Mouse (Mus musculus) intestine, embryonic 14.5 days (tissue): ENCODE results near the gene Gm17324. TPM values are rescaled to one million over a fixed set of nuclear protein-coding genes. Genes with fewer than 3 reads are reported as not detected.
"Not testable (repeated sequence)": the region's sequence is repeated elsewhere in the genome, so short reads cannot be mapped to it uniquely, and the experiment has no call there.

Experiments used
- ATAC-seq: fragments of 200-750 bp; cut with Nextera tagmentation; replicated peaks from 2 replicates; pipeline ENCODE4 v1.8.0; 2017; ENCODE audit warnings: low read depth, moderate number of reproducible peaks, moderate TSS enrichment, moderate library complexity; ENCODE audit not compliant: low FRiP score, low TSS enrichment
- DNase-seq: peaks from one replicate; pipeline ENCODE4 v3.0.0-alpha.2; 2018; ENCODE audit warnings: low spot score
- H3K27ac ChIP-seq: fragments of 300-500 bp; sonication (generic); 2 replicates; pipeline ENCODE4 v1.5.1; 2014; ENCODE audit warnings: low read depth, mild to moderate bottlenecking, control low read depth
- H3K27me3 ChIP-seq: fragments of 300-500 bp; sonication (generic); replicated peaks from 2 replicates; pipeline ENCODE4 v1.6.1; 2014; ENCODE audit warnings: low read length, control low read depth; ENCODE audit not compliant: control insufficient read depth, insufficient read depth
- H3K36me3 ChIP-seq: fragments of 300-500 bp; sonication (generic); 2 replicates; pipeline ENCODE4 v1.6.1; 2014; ENCODE audit warnings: low read length, control low read depth; ENCODE audit not compliant: control insufficient read depth, insufficient read depth
- H3K4me1 ChIP-seq: fragments of 300-500 bp; sonication (generic); replicated peaks from 2 replicates; pipeline ENCODE4 v1.6.1; 2014; ENCODE audit warnings: low read length, control low read depth, mixed read lengths; ENCODE audit not compliant: control insufficient read depth, insufficient read depth
- H3K4me2 ChIP-seq: fragments of 300-500 bp; sonication (generic); 2 replicates; pipeline ENCODE4 v1.6.1; 2014; ENCODE audit warnings: low read length
- H3K4me3 ChIP-seq: fragments of 300-500 bp; sonication (generic); 2 replicates; pipeline ENCODE4 v1.5.1; 2014; ENCODE audit warnings: low read depth, low read length, control low read depth, mixed read lengths
- H3K9ac ChIP-seq: fragments of 300-500 bp; sonication (generic); 2 replicates; pipeline ENCODE4 v1.6.1; 2014; ENCODE audit warnings: mild to moderate bottlenecking, low read length
- H3K9me3 ChIP-seq: fragments of 300-500 bp; sonication (generic); 2 replicates; pipeline ENCODE4 v1.6.1; 2016; ENCODE audit warnings: low read length, control low read depth; ENCODE audit not compliant: control insufficient read depth
- WGBS: fragments of 180-500 bp; shearing (Covaris S2); extraction: QIAGEN DNeasy Blood & Tissue Kit; methylation state at CpG from one replicate; pipeline ENCODE4 v1.1.7; 2014; 5-methylcytosine and 5-hydroxymethylcytosine counted together
- polyA plus RNA-seq: library from polyadenylated mRNA; unstranded; fragments of >200 nt; fragmentation: Nextera tagmentation; extraction: Ambion mirVana; gene quantifications from 2 replicates; pipeline ENCODE4 v1.2.1, GENCODE M21; 2014

Gm17324 gene
- polyA plus RNA-seq: 0.44 TPM in 1 of 2 replicates, not detected in the other

- H3K4me1 ChIP-seq: peaks cover 9% of the 10 kb centered on the region; the same call in 1 of the 2 replicates
- H3K4me3 ChIP-seq: peak within 1 kb of the TSS; percentile 98
- H3K36me3 ChIP-seq: peaks cover 27% of the 10 kb centered on the region
- peak; percentile 96 for ATAC-seq
- peaks cover 37% of the 10 kb centered on the region for H3K27me3 ChIP-seq
- no peaks in the 10 kb centered on the region for H3K9me3 ChIP-seq
- H3K4me2 ChIP-seq: peak within 1 kb of the TSS; percentile 73
- H3K27ac ChIP-seq: peak within 1 kb of the TSS; percentile 87
- under 1% methylated on average over 95 of the region's 96 CpGs for WGBS
- H3K9ac ChIP-seq: peak within 1 kb of the TSS; percentile 94
- peak; percentile 94 for DNase-seq
These were observed at the start of gene Gm17324, which contains the start of gene Mto1 for GRCm38 (mm10) chr9:78447973-78448873. Gm17324 (minus strand) TSS chr9:78448786. Mto1 (plus strand) TSS chr9:78448208.

GRCm38 (mm10) chr9:78493171-78493570 is 44.6 kb upstream of the Gm17324 start:
- no peaks in the 10 kb centered on the region for H3K9me3 ChIP-seq
- H3K4me3 ChIP-seq: no peak overlapping the region
- 86% methylated on average over 7 of the region's 7 CpGs for WGBS
- no peaks in the 10 kb centered on the region for H3K4me1 ChIP-seq
- H3K36me3 ChIP-seq: no peaks in the 10 kb centered on the region
- no peaks in the 10 kb centered on the region for H3K27me3 ChIP-seq
- DNase-seq: no peak
- H3K27ac ChIP-seq: no peak overlapping the region
- no peak overlapping the region for H3K9ac ChIP-seq
- H3K4me2 ChIP-seq: no peak overlapping the region
- no peak for ATAC-seq

- Histone ChIP-seq H3K4me2 (no peak overlapping the region), H3K4me1 (no peaks in the 10 kb centered on the region), H3K27me3 (no peaks in the 10 kb centered on the region), H3K36me3 (no peaks in the 10 kb centered on the region), H3K9ac (no peak overlapping the region), H3K4me3 (no peak overlapping the region), H3K27ac (no peak overlapping the region), H3K9me3 (no peaks in the 10 kb centered on the region)
- no peak for ATAC-seq
- DNase-seq: no peak
- 78% methylated on average over 3 of the region's 3 CpGs for WGBS
These were observed 43.7 kb upstream of the Gm17324 start for GRCm38 (mm10) chr9:78492254-78492653.

- DNase-seq (no peak), ATAC-seq (no peak)
- Histone ChIP-seq H3K36me3 (no peaks in the 10 kb centered on the region), H3K27me3 (no peaks in the 10 kb centered on the region), H3K4me1 (no peaks in the 10 kb centered on the region), H3K9ac (no peak overlapping the region), H3K27ac (no peak overlapping the region), H3K4me2 (no peak overlapping the region), H3K9me3 (no peaks in the 10 kb centered on the region), H3K4me3 (no peak overlapping the region)
- 45% methylated on average over 3 of the region's 3 CpGs for WGBS
These were observed 42.6 kb upstream of the Gm17324 start for GRCm38 (mm10) chr9:78491169-78491568.

- H3K9ac ChIP-seq: peak within 1 kb of the TSS; percentile 59
- DNase-seq: peak; percentile 71
- peak; percentile 67 for ATAC-seq
- H3K4me1 ChIP-seq: no peaks in the 10 kb centered on the region
- peak within 1 kb of the TSS; percentile 47 for H3K4me3 ChIP-seq
- H3K4me2 ChIP-seq: peak within 1 kb of the TSS; percentile 75
- no peaks in the 10 kb centered on the region for H3K9me3 ChIP-seq
- peak within 1 kb of the TSS; percentile 64 for H3K27ac ChIP-seq
- WGBS: under 1% methylated on average over 18 of the region's 20 CpGs
- no peaks in the 10 kb centered on the region for H3K27me3 ChIP-seq
- no peaks in the 10 kb centered on the region for H3K36me3 ChIP-seq
These were observed 40.4 kb upstream of the Gm17324 start, which contains the start of gene Eef1a1 for GRCm38 (mm10) chr9:78488890-78489420. Eef1a1 (minus strand) TSS chr9:78489151.

- ATAC-seq, H3K4me3 ChIP-seq, H3K36me3 ChIP-seq, DNase-seq, H3K4me1 ChIP-seq, H3K9me3 ChIP-seq, H3K27ac ChIP-seq, H3K27me3 ChIP-seq, H3K4me2 ChIP-seq, H3K9ac ChIP-seq: not testable (repeated sequence)
- 92% methylated on average over 5 of the region's 5 CpGs for WGBS
These were observed 39.4 kb upstream of the Gm17324 start for GRCm38 (mm10) chr9:78488021-78488420.

- peaks cover 8% of the 10 kb centered on the region; the same call in 1 of the 2 replicates for H3K4me1 ChIP-seq
- H3K4me2 ChIP-seq: no peak overlapping the region
- 76% methylated on average over 3 of the region's 3 CpGs for WGBS
- peaks cover 9% of the 10 kb centered on the region for H3K36me3 ChIP-seq
- no peak overlapping the region for H3K27ac ChIP-seq
- no peaks in the 10 kb centered on the region for H3K9me3 ChIP-seq
- ATAC-seq (no peak), DNase-seq (no peak)
- no peak overlapping the region for H3K4me3 ChIP-seq
- H3K27me3 ChIP-seq: no peaks in the 10 kb centered on the region
- H3K9ac ChIP-seq: no peak overlapping the region
These were observed 36.1 kb upstream of the Gm17324 start for GRCm38 (mm10) chr9:78484660-78485059.

- H3K4me3 ChIP-seq: peak overlapping the region; percentile 55
- H3K9me3 ChIP-seq: no peaks in the 10 kb centered on the region
- peak overlapping the region; percentile 53 for H3K4me2 ChIP-seq
- peak; percentile 2; the same call in 1 of the 2 replicates for ATAC-seq
- H3K9ac ChIP-seq: peak overlapping the region; percentile 73
- 10% methylated on average over 3 of the region's 3 CpGs for WGBS
- H3K27me3 ChIP-seq: no peaks in the 10 kb centered on the region
- DNase-seq: peak; percentile 60
- H3K36me3 ChIP-seq: peaks cover 29% of the 10 kb centered on the region
- H3K4me1 ChIP-seq: peaks cover 8% of the 10 kb centered on the region; the same call in 1 of the 2 replicates
- H3K27ac ChIP-seq: peak overlapping the region; percentile 99
These were observed 33.8 kb upstream of the Gm17324 start for GRCm38 (mm10) chr9:78482386-78482785.
